Mouse (Mus musculus) CH12.LX (cell line): ENCODE measurements around the gene Ltbp2.

ENCODE experiments used
- CHD2 ChIP-seq: IDR thresholded peaks from 2 replicates; pipeline ENCODE4 v1.6.1; 2011; ENCODE audit warnings: low read length, improper control_type of control experiment
- MXI1 ChIP-seq: IDR thresholded peaks from 2 replicates; pipeline ENCODE4 v1.6.1; 2011; ENCODE audit warnings: mild to moderate bottlenecking, low read depth, low read length, improper control_type of control experiment
- USF2 ChIP-seq: conservative IDR thresholded peaks from 2 replicates; pipeline ENCODE4 v1.6.1; 2011; ENCODE audit warnings: low read depth, low read length, improper control_type of control experiment

DNA sequence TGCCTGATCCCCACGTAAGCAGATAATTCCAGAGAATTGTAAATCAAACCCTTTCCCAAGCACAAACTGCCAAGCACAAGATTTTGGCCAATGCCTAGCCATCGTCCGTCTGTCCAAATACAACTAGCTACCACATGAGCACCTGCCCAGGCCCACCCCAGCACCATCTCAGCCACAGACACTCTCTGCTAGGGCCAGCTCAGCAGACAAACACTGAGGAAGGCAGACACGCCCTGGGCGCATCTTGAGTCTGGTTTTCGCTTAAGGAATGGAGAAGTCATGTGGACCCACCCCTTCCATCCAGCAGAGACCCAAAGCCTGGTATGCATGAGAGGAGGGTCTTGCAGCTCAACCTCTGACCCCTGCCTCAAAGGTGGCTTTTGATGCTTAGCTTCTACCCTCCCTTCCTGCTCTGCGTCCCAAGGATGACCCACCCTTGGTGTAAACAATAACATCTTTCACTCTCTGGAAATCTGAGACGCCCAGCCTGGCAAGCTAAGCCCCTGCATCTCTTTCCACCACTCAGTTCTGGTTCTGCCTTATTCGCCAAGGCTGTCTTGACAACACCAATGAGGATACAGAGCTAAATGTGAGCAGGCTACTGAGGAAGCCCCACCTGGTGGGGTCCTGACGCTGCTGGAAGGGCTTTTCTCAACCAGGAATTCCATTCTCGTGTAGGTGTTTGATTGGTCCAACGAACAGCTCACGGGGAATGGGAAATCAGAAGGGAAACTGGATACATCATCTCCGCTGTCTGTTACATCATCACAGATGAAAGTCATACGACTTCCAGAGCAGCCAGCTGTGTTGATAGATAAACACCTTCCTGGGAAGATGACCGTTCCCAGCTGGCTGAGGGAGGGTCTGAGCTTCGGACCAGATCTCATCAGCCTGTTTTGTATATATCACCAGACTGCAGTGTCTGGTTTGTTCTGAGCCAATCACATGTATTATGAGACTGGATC is 17.9 kb downstream of the Ltbp2 start:
- no peak for TF ChIP-seq MXI1
- TF ChIP-seq CHD2: no peak
- no peak for TF ChIP-seq USF2
